Mouse (Mus musculus) frontal cortex, postnatal 10 days (tissue): Measurements from ENCODE around the gene Arhgef1.
"Not testable (repeated sequence)": the region's sequence is repeated elsewhere in the genome, so short reads cannot be mapped to it uniquely, and the experiment has no call there.

Source experiments
- DNase-seq, 2 experiments: peaks; one replicate each; pipeline ENCODE4 v3.0.0; 2022; ENCODE audit warnings: low spot score in 2 of 2, mixed read lengths in 1 of 2

Gene Arhgef1

GRCm38 (mm10) chr7:24890281-24891216, 12.2 kb upstream of the Arhgef1 start:
- peak in 1 of 2 experiments; percentile 67 for DNase-seq

GRCm38 (mm10) chr7:24891241-24892124, 11.2 kb upstream of the Arhgef1 start:
- no peak for DNase-seq

GRCm38 (mm10) chr7:24892125-24892583, 10.6 kb upstream of the Arhgef1 start:
- no peak for DNase-seq

GRCm38 (mm10) chr7:24895749-24896148, 7.0 kb upstream of the Arhgef1 start:
- DNase-seq, result not testable (repeated sequence)

- no peak for DNase-seq
Observed at GRCm38 (mm10) chr7:24896269-24896668, 6.4 kb upstream of the Arhgef1 start.

GRCm38 (mm10) chr7:24897224-24897623, 5.5 kb upstream of the Arhgef1 start, which contains the start of gene Cd79a:
Gene Cd79a (plus strand): TSS chr7:24897381.
- DNase-seq, result no peak

GRCm38 (mm10) chr7:24897959-24898358, 4.8 kb upstream of the Arhgef1 start:
- no peak for DNase-seq

GRCm38 (mm10) chr7:24901114-24901513, 1.6 kb upstream of the Arhgef1 start:
- DNase-seq, result no peak

- DNase-seq, result no peak
Observed at GRCm38 (mm10) chr7:24901842-24902241, 870 bp upstream of the Arhgef1 start.

GRCm38 (mm10) chr7:24902264-24902629, 465 bp upstream of the Arhgef1 start:
- DNase-seq, result no peak

- DNase-seq, result no peak
Observed at GRCm38 (mm10) chr7:24903444-24903825, 723 bp downstream of the Arhgef1 start.

GRCm38 (mm10) chr7:24904070-24904483, 1.4 kb downstream of the Arhgef1 start:
- DNase-seq, result peak; percentile 96 to 97

GRCm38 (mm10) chr7:24904936-24905335, 2.2 kb downstream of the Arhgef1 start:
- DNase-seq, result no peak

GRCm38 (mm10) chr7:24906551-24906950, 3.8 kb downstream of the Arhgef1 start:
- no peak for DNase-seq

GRCm38 (mm10) chr7:24907211-24907748, 4.6 kb downstream of the Arhgef1 start:
- DNase-seq, result no peak

GRCm38 (mm10) chr7:24912480-24912879, 9.8 kb downstream of the Arhgef1 start:
- DNase-seq, result no peak

- no peak for DNase-seq
Observed at GRCm38 (mm10) chr7:24918763-24919323, 16.1 kb downstream of the Arhgef1 start.

- DNase-seq, result no peak
Observed at GRCm38 (mm10) chr7:24919728-24920127, 17.0 kb downstream of the Arhgef1 start.

GRCm38 (mm10) chr7:24930475-24930874, 27.8 kb downstream of the Arhgef1 start:
- no peak for DNase-seq

- DNase-seq, result no peak
Observed at GRCm38 (mm10) chr7:24931651-24932050, 28.9 kb downstream of the Arhgef1 start.

GRCm38 (mm10) chr7:24943641-24944040, 40.9 kb downstream of the Arhgef1 start:
- DNase-seq, result no peak
